Mouse (Mus musculus) bone marrow, adult 2 months (tissue): Measurements from ENCODE around the gene Ccnt2. TPM values are rescaled to one million over a fixed set of nuclear protein-coding genes. Genes with fewer than 3 reads are reported as not detected.

Experiments used
- H3K27ac ChIP-seq: fragments of 200-500 bp; 2 replicates; pipeline ENCODE4 v1.5.1; 2012; ENCODE audit warnings: low read depth, mild to moderate bottlenecking, control low read depth, inconsistent platforms, low read length; ENCODE audit not compliant: control insufficient read depth, poor library complexity, insufficient read depth
- H3K4me1 ChIP-seq: fragments of 200-500 bp; 2 replicates; pipeline ENCODE4 v1.6.1; 2011; ENCODE audit warnings: low read length; ENCODE audit not compliant: control insufficient read depth, insufficient read depth
- H3K4me3 ChIP-seq: fragments of 200-500 bp; replicated peaks from 2 replicates; pipeline ENCODE3; 2011; ENCODE audit warnings: mild to moderate bottlenecking, low read depth, low read length, control low read depth; ENCODE audit not compliant: control insufficient read depth
- CTCF ChIP-seq: fragments of 200-500 bp; IDR thresholded peaks from 2 replicates; pipeline ENCODE4 v1.5.1; 2011; ENCODE audit warnings: low read length, control low read depth; ENCODE audit not compliant: control insufficient read depth, insufficient read depth
- POLR2A ChIP-seq: fragments of 200-500 bp; IDR thresholded peaks from 2 replicates; pipeline ENCODE4 v1.6.1; 2011; ENCODE audit warnings: low read depth, mild to moderate bottlenecking, control low read depth, low read length, borderline replicate concordance; ENCODE audit not compliant: control insufficient read depth
- WGBS: fragments of 180-500 bp; shearing (Covaris S2); methylation state at CpG from one replicate; pipeline ENCODE4 v1.1.7; 2018; 5-methylcytosine and 5-hydroxymethylcytosine counted together
- polyA plus RNA-seq: library from polyadenylated mRNA; stranded (reverse); fragments of >200 nt; gene quantifications from 2 replicates; pipeline ENCODE4 v1.2.4, GENCODE M21; 2011; ENCODE audit warnings: low replicate concordance; ENCODE audit not compliant: missing spikeins, insufficient read depth, insufficient read length

The Ccnt2 gene
- 17.1 and 23.9 TPM in 2 replicates for polyA plus RNA-seq

- under 1% methylated on average over 63 of the region's 63 CpGs for WGBS
- peak within 1 kb of the TSS; percentile 94 for H3K27ac ChIP-seq
- peaks cover 2% of the 10 kb centered on the region; the same call in 1 of the 2 replicates for H3K4me1 ChIP-seq
- peak within 1 kb of the TSS; percentile 95 for H3K4me3 ChIP-seq
- TF ChIP-seq POLR2A, result peak; percentile 86; the same call in 1 of the 2 replicates
- no peak for TF ChIP-seq CTCF
These were observed at the start of gene Ccnt2 for GRCm38 (mm10) chr1:127773803-127774500. Gene Ccnt2, plus strand, starts transcription at chr1:127774164.

- no peak for TF ChIP-seq CTCF
- TF ChIP-seq POLR2A, result no peak
- no peak within 1 kb of the TSS for H3K4me3 ChIP-seq
- H3K4me1 ChIP-seq, result no peaks in the 10 kb centered on the region
- H3K27ac ChIP-seq, result no peak within 1 kb of the TSS
- WGBS, result 89% methylated on average over 4 of the region's 4 CpGs
These were observed 44.9 kb upstream of the Ccnt2 start, which contains the start of gene Acmsd for GRCm38 (mm10) chr1:127729096-127729495. Gene Acmsd, plus strand, starts transcription at chr1:127729413.

DNA sequence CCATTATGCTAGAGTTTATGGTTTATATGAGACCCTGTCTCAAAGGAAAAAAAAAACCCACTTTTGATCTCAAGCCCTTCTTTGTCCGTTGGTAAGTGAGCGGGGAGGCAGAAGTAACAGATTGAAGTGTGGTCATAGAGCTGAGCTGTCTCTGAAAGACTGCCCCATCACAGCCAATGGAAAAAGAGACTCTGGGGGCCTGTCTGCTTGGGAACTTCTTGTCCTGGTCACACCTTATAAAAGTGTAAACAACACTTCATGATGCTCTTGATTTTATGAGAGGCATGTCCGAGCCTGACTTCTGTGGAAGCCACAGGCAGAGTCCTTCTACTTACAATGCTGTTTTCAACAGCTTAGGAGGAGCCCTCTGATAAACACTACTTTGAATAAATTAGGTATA, 42.9 kb upstream of the Ccnt2 start:
- H3K27ac ChIP-seq, result no peak overlapping the region
- no peak for TF ChIP-seq CTCF
- TF ChIP-seq POLR2A, result no peak
- H3K4me1 ChIP-seq, result no peaks in the 10 kb centered on the region
- 58% methylated on average over 3 of the region's 3 CpGs for WGBS
- H3K4me3 ChIP-seq, result no peak overlapping the region

GRCm38 (mm10) chr1:127732435-127732834, 41.5 kb upstream of the Ccnt2 start:
- H3K4me3 ChIP-seq, result no peak overlapping the region
- WGBS, result 80% methylated on average over 3 of the region's 3 CpGs
- TF ChIP-seq CTCF (no peak), POLR2A (no peak)

DNA sequence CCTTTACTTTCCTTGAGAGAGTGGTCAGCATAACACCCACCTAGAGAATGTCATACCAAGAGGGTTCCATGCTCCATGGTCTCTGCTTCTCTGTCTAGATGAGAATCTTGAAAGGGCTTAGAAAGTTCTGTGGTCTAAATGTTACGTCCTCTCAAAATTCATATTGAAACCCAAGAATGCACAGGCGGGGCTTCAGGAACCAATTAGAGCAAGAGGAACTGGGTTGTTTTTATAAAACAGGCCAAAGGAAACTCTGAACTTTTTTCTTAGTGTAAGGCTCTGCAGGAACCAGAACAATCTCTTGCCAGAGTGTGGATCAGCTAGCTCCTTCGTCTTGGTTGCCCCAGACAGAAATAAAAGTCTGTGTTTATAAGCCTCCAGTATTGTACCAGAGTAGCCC, 41.1 kb upstream of the Ccnt2 start:
- no peaks in the 10 kb centered on the region for H3K4me1 ChIP-seq
- no peak overlapping the region for H3K27ac ChIP-seq
- no peak overlapping the region for H3K4me3 ChIP-seq
- WGBS, result 38% methylated on average over 3 of the region's 3 CpGs
- no peak for TF ChIP-seq CTCF
- no peak for TF ChIP-seq POLR2A

More at GRCm38 (mm10) chr1:127732435-127732834, 41.5 kb upstream of the Ccnt2 start:
- H3K4me1 ChIP-seq, result no peaks in the 10 kb centered on the region
- H3K27ac ChIP-seq, result no peak overlapping the region

- 74% methylated on average over 3 of the region's 3 CpGs for WGBS
- H3K4me3 ChIP-seq, result no peak overlapping the region
- TF ChIP-seq POLR2A (no peak), CTCF (no peak)
- no peaks in the 10 kb centered on the region for H3K4me1 ChIP-seq
- no peak overlapping the region for H3K27ac ChIP-seq
These were observed 38.6 kb upstream of the Ccnt2 start for GRCm38 (mm10) chr1:127735356-127735755.

GRCm38 (mm10) chr1:127750401-127751102, 23.4 kb upstream of the Ccnt2 start:
- H3K4me1 ChIP-seq, result no peaks in the 10 kb centered on the region

GRCm38 (mm10) chr1:127755806-127756205, 18.2 kb upstream of the Ccnt2 start:
- no peaks in the 10 kb centered on the region for H3K4me1 ChIP-seq
- TF ChIP-seq CTCF, result no peak
- TF ChIP-seq POLR2A, result no peak
- WGBS, result 67% methylated on average over 4 of the region's 4 CpGs
- H3K27ac ChIP-seq, result peak overlapping the region; percentile 68
- no peak overlapping the region for H3K4me3 ChIP-seq

More at GRCm38 (mm10) chr1:127750401-127751102, 23.4 kb upstream of the Ccnt2 start:
- Histone ChIP-seq H3K4me3 (no peak overlapping the region), H3K27ac (no peak overlapping the region)
- WGBS, result 89% methylated on average over 11 of the region's 11 CpGs
- TF ChIP-seq POLR2A (no peak), CTCF (no peak)
